Mouse (Mus musculus) liver, adult 2 months (tissue): Measurements from ENCODE around the gene Lrrc20.

Experiments
- CTCF ChIP-seq: fragments of 200-500 bp; IDR thresholded peaks from 2 replicates; pipeline ENCODE4 v1.5.1; 2011; ENCODE audit warnings: low read depth, low read length, control low read depth
- POLR2A ChIP-seq: fragments of 200-500 bp; IDR thresholded peaks from 2 replicates; pipeline ENCODE4 v1.6.1; 2011; ENCODE audit warnings: low read length, control low read depth; ENCODE audit not compliant: insufficient read depth; ENCODE audit errors: extremely low read depth

- no peak for TF ChIP-seq POLR2A
- no peak for TF ChIP-seq CTCF
These were observed 132.6 kb downstream of the Lrrc20 start for GRCm38 (mm10) chr10:61608233-61608632.
